Mouse (Mus musculus) heart, embryonic 16.5 days (tissue): ENCODE results near the gene Thap12. TPM values are rescaled to one million over a fixed set of nuclear protein-coding genes. Genes with fewer than 3 reads are reported as not detected.

Experiments
- ATAC-seq: fragments of 200-750 bp; cut with Nextera tagmentation; replicated peaks from 2 replicates; pipeline ENCODE4 v1.8.0; 2017; ENCODE audit warnings: moderate number of reproducible peaks; ENCODE audit not compliant: insufficient read depth, low FRiP score; ENCODE audit errors: extremely low read depth
- H3K27ac ChIP-seq: fragments of 300-500 bp; sonication (generic); 2 replicates; pipeline ENCODE4 v1.5.1; 2014; ENCODE audit warnings: mild to moderate bottlenecking, low read length, control low read depth, moderate library complexity
- H3K27me3 ChIP-seq: fragments of 300-500 bp; sonication (generic); 2 replicates; pipeline ENCODE4 v1.6.1; 2014; ENCODE audit warnings: low read length, mixed read lengths; ENCODE audit not compliant: control insufficient read depth, insufficient read depth
- H3K36me3 ChIP-seq: fragments of 300-500 bp; sonication (generic); 2 replicates; pipeline ENCODE4 v1.6.1; 2014; ENCODE audit not compliant: control insufficient read depth, insufficient read depth
- H3K4me1 ChIP-seq: fragments of 300-500 bp; sonication (generic); 2 replicates; pipeline ENCODE4 v1.6.1; 2014; ENCODE audit warnings: low read length, mixed read lengths; ENCODE audit not compliant: control insufficient read depth, insufficient read depth
- H3K4me2 ChIP-seq: fragments of 300-500 bp; sonication (generic); 2 replicates; pipeline ENCODE4 v1.6.1; 2014; ENCODE audit warnings: low read depth, mild to moderate bottlenecking, control low read depth, low read length
- H3K4me3 ChIP-seq: fragments of 300-500 bp; sonication (generic); 2 replicates; pipeline ENCODE4 v1.5.1; 2014; ENCODE audit warnings: mild to moderate bottlenecking, control low read depth, low read length
- H3K9ac ChIP-seq: fragments of 300-500 bp; sonication (generic); 2 replicates; pipeline ENCODE4 v1.6.1; 2014; ENCODE audit warnings: low read length, control low read depth
- H3K9me3 ChIP-seq: fragments of 300-500 bp; sonication (generic); replicated peaks from 2 replicates; pipeline ENCODE4 v1.6.1; 2016; ENCODE audit warnings: low read length; ENCODE audit not compliant: control insufficient read depth
- WGBS: fragments of 180-500 bp; shearing (Covaris S2); extraction: QIAGEN DNeasy Blood & Tissue Kit; methylation state at CpG from one replicate; pipeline ENCODE4 v1.1.7; 2014; 5-methylcytosine and 5-hydroxymethylcytosine counted together
- polyA plus RNA-seq: library from polyadenylated mRNA; unstranded; fragments of >200 nt; fragmentation: Nextera tagmentation; extraction: Ambion mirVana; gene quantifications from 2 replicates; pipeline ENCODE4 v1.2.1, GENCODE M21; 2015

Thap12 gene
- polyA plus RNA-seq, 1 experiment from 2014 or later = 36.6 TPM

- ATAC-seq = 0 out of 2 replicates have a peak, but pooled peaks have one; percentile 18
- H3K27ac ChIP-seq = no peak overlapping the region
- H3K4me3 ChIP-seq = no peak overlapping the region
- WGBS = 35% methylated on average over 24 of the region's 24 CpGs
- no peaks in the 10 kb centered on the region for H3K27me3 ChIP-seq
- peaks cover 10% of the 10 kb centered on the region for H3K4me1 ChIP-seq
- no peaks in the 10 kb centered on the region for H3K9me3 ChIP-seq
- H3K4me2 ChIP-seq = peak overlapping the region; percentile 42
- no peak overlapping the region; the same call in 1 of the 2 replicates for H3K9ac ChIP-seq
- H3K36me3 ChIP-seq = no peaks in the 10 kb centered on the region
Measured at GRCm38 (mm10) chr7:98692761-98693546, 9.9 kb upstream of the Thap12 start.

GRCm38 (mm10) chr7:98694046-98694445 is 8.9 kb upstream of the Thap12 start:
- Histone ChIP-seq H3K27ac (no peak overlapping the region), H3K27me3 (no peaks in the 10 kb centered on the region), H3K36me3 (no peaks in the 10 kb centered on the region), H3K9ac (no peak overlapping the region), H3K9me3 (no peaks in the 10 kb centered on the region), H3K4me3 (no peak overlapping the region), H3K4me2 (no peak overlapping the region), H3K4me1 (peaks cover 10% of the 10 kb centered on the region)
- WGBS = 59% methylated on average over 5 of the region's 5 CpGs
- no peak; the same call in 1 of the 2 replicates for ATAC-seq

DNA sequence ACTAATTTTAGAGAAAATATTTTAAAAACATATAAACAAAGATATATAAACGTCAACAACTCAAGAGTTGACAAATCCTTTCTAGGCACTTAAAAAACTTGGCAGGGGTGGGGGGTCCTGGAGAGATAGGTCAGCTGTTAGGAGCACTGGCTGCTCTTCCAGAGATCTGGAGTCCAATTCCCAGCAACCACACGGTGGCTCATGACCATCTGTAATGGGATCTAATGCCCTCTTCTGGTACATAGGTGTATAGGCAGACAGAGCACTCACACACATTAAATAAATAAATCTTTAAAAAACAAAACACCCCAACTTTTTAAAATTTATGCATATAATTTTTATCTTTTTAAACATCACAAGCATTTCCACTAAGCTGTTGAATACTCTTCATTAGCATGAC is 5.4 kb upstream of the Thap12 start:
- Histone ChIP-seq H3K27ac (no peak overlapping the region), H3K4me1 (peaks cover 15% of the 10 kb centered on the region), H3K27me3 (no peaks in the 10 kb centered on the region), H3K36me3 (no peaks in the 10 kb centered on the region), H3K4me2 (no peak overlapping the region), H3K9ac (no peak overlapping the region), H3K4me3 (no peak overlapping the region), H3K9me3 (no peaks in the 10 kb centered on the region)
- 20% methylated on average over 2 of the region's 2 CpGs for WGBS
- no peak for ATAC-seq

DNA sequence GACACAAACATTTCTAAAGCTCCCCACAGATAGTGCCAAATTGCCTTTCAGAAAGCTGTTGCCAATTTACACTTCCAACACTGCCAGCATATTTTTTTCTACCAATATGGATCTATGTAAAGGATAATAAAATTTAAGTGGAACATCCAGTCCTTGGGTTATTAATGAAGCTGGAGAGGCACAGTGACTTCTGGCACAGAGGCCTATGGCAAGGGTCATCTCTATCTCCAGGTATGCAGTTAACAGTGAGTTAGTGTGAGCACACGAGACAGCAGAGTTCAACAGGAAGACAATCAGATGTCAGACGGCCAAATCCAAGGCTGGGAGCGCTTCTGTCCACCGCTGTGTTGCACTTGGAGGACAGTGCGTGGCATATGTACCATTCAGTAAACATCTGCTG is 4.9 kb upstream of the Thap12 start:
- Histone ChIP-seq H3K27ac (no peak overlapping the region), H3K9me3 (no peaks in the 10 kb centered on the region), H3K4me1 (peaks cover 10% of the 10 kb centered on the region), H3K9ac (no peak overlapping the region), H3K4me3 (no peak overlapping the region), H3K36me3 (no peaks in the 10 kb centered on the region), H3K27me3 (no peaks in the 10 kb centered on the region), H3K4me2 (no peak overlapping the region)
- WGBS = 53% methylated on average over 5 of the region's 5 CpGs
- ATAC-seq = no peak

DNA sequence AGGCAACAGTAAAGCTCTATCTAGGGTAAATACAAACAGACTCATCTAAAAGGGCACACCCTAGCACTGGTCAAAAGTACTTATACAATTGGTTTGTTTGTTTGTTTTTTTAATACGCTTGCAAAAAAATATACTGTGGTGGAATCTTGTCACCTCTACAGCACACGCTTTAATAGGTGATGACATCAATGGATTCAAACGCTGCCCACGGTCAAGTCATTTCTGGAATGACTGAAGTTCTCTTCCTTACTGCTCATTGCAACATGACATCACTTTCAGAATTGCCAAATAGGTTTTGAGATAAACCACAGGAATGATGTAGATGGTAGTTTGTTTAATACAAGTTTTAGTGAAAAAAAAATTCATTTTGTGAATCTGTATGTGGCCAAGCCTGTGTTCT is 4.3 kb upstream of the Thap12 start:
- no peak overlapping the region for H3K4me2 ChIP-seq
- H3K9ac ChIP-seq = no peak overlapping the region
- H3K9me3 ChIP-seq = no peaks in the 10 kb centered on the region
- no peaks in the 10 kb centered on the region for H3K27me3 ChIP-seq
- ATAC-seq = no peak
- H3K27ac ChIP-seq = no peak overlapping the region
- WGBS = 81% methylated on average over 4 of the region's 4 CpGs
- H3K4me3 ChIP-seq = no peak overlapping the region
- H3K36me3 ChIP-seq = no peaks in the 10 kb centered on the region
- peaks cover 9% of the 10 kb centered on the region for H3K4me1 ChIP-seq

- Histone ChIP-seq H3K9me3 (no peaks in the 10 kb centered on the region), H3K27ac (peak overlapping the region; percentile 89), H3K4me2 (peak overlapping the region; percentile 77), H3K4me1 (peaks cover 26% of the 10 kb centered on the region), H3K36me3 (no peaks in the 10 kb centered on the region), H3K27me3 (no peaks in the 10 kb centered on the region), H3K9ac (peak overlapping the region; percentile 76), H3K4me3 (peak overlapping the region; percentile 99)
- 29% methylated on average over 7 of the region's 7 CpGs for WGBS
- no peak for ATAC-seq
Measured at GRCm38 (mm10) chr7:98701771-98702170, 1.1 kb upstream of the Thap12 start.

GRCm38 (mm10) chr7:98703365-98703881 is 520 bp downstream of the Thap12 start:
- peak overlapping the region; percentile 89 for H3K27ac ChIP-seq
- no peaks in the 10 kb centered on the region for H3K36me3 ChIP-seq
- peak overlapping the region; percentile 98 for H3K9ac ChIP-seq
- peaks cover 24% of the 10 kb centered on the region for H3K4me1 ChIP-seq
- H3K4me3 ChIP-seq = peak overlapping the region; percentile 99
- ATAC-seq = peak; percentile 11
- no peaks in the 10 kb centered on the region for H3K9me3 ChIP-seq
- H3K4me2 ChIP-seq = peak overlapping the region; percentile 87
- 0% methylated on average over 38 of the region's 38 CpGs for WGBS
- H3K27me3 ChIP-seq = no peaks in the 10 kb centered on the region

GRCm38 (mm10) chr7:98704276-98704675 is 1.4 kb downstream of the Thap12 start:
- Histone ChIP-seq H3K36me3 (no peaks in the 10 kb centered on the region), H3K27ac (no peak overlapping the region), H3K4me1 (peaks cover 24% of the 10 kb centered on the region), H3K4me2 (peak overlapping the region; percentile 87), H3K9me3 (no peaks in the 10 kb centered on the region), H3K27me3 (no peaks in the 10 kb centered on the region), H3K4me3 (peak overlapping the region; percentile 99), H3K9ac (peak overlapping the region; percentile 98)
- WGBS = 53% methylated on average over 5 of the region's 5 CpGs
- ATAC-seq = no peak

- Histone ChIP-seq H3K4me2 (no peak overlapping the region), H3K27ac (no peak overlapping the region), H3K9me3 (no peaks in the 10 kb centered on the region), H3K4me3 (no peak overlapping the region), H3K27me3 (no peaks in the 10 kb centered on the region), H3K4me1 (no peaks in the 10 kb centered on the region), H3K9ac (no peak overlapping the region), H3K36me3 (peaks cover 38% of the 10 kb centered on the region)
- 87% methylated on average over 3 of the region's 3 CpGs for WGBS
- no peak for ATAC-seq
Measured at GRCm38 (mm10) chr7:98713661-98714060, 10.8 kb downstream of the Thap12 start.
